Mouse (Mus musculus): Measurements from ENCODE around the gene Cdkn2b.

Gene Cdkn2b

DNA sequence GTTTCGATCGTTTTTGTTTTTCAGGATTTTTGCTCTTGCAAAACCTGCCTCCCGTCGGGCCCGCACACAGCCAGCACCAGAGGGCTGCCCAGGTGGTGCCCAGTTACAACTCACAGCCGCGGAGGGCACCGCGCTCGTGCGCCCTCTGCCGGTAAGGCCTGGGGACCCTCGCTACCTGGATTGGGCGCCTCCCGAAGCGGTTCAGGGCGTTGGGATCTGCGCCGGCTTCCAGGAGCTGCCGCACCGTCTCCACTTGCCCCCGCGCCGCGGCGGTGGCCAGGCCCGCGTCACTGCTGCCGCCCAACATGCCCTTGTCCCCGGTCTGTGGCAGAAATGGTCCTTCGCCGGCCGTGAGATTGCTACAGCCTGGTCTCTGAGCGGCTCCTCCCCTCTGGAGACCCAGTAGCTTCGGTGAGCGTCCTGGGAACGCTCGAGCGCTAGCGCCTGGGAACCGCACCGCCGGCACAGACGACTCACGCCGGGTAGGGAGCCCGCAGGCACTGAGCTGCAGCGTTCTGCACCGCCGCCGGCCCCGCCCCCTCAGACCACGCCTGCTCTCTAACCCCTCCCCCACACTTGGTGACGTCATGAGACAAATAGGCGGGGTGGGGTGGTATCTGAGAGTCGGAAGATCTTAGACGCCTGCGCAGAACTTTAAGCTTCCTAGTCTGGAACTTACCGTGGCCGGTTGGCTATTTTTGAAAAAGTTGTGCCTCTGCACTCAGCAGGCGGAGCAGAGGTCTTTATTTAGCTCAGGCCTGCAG, at the start of gene Cdkn2b:
Gene Cdkn2b (minus strand): TSS at position 549 of the 764 bp plus-strand sequence.
- peak; percentile 74 for DNase-seq (ENCODE audit: low read depth, low spot score)

DNA sequence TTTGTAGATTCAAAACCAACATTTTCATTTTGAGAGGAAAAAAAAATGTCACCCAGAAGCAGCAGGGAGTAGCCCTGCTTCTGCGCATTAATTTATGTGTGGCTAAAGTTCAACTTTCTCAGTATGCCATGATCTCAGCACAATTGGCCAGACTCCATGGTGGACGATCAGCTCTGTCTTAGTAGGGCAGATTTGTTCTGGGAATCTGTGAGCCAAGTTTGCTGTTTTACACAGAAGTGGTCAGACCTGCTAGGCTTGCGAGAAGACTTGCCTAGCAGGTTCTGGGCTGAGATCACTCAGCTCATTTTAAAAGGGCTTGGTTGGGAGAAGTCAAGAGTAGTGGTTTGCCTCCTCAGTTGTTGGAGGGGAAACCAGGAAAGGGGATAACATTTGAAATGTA, 49.5 kb upstream of the Cdkn2b start:
- DNase-seq (ENCODE audit: low read depth, low spot score) = no peak

DNA sequence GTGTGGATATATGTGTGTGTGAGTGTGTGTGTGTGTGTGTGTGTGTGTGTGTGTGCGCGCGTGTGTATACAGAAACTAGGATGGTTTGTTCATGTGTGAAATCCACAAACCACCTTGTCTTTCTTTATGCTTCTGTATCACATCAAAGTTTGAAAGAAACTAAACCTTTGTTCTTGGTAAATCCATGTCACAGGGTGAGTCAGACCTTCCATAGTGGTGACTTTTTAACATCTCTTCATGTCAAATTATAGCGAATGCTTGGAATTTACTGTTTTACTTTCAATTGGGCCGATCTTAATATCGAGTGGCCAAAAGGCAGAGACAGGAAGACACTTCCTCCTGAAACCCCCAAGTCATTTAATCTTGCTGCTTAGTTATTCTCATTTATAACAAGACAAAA, 48.7 kb upstream of the Cdkn2b start:
- no peak for DNase-seq (ENCODE audit: low read depth, low spot score)

DNA sequence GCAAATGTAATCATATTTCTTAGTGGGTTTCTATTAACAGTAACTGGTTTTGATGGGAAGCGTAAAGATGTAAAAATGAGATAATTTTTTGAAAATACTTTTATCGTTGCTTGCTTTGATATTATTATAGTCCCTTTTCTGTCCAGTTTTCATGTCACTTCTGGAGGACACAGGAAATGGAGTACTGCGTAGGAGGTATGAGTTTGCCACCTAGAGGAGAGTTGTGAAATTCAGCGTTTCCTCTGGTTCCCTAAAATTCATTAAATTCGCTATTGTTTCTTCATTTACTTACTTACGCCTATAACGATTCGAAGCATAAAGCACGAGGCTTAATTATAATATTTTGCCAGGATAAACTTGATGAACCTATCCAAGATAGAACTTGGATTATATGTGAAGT, 43.1 kb upstream of the Cdkn2b start:
- no peak for DNase-seq (ENCODE audit: low read depth, low spot score)

DNA sequence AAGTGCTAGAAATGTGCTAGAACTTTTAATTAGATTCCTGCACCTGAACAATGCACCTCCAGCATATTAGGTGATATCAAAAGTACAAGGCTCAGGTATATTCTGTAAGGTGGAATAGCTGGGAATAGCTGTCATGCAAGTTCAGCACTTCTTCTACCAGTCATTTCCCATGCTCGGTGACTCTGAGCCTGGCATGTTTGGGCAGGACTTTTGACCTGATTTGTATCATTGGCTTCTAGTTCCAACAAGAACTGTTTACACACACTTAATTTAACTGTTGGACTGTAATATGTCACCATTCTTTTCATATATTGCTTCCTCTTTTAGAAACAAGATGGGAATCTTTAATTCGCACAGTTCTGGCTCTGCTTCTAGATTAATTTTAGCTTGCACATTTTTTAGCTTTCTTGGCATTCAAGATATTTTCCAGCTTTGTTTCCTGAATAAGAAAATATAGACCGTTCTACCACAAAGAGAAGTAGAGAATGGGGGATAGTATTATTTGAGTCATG, 42.3 kb upstream of the Cdkn2b start:
- DNase-seq (ENCODE audit: low read depth, low spot score) = no peak

DNA sequence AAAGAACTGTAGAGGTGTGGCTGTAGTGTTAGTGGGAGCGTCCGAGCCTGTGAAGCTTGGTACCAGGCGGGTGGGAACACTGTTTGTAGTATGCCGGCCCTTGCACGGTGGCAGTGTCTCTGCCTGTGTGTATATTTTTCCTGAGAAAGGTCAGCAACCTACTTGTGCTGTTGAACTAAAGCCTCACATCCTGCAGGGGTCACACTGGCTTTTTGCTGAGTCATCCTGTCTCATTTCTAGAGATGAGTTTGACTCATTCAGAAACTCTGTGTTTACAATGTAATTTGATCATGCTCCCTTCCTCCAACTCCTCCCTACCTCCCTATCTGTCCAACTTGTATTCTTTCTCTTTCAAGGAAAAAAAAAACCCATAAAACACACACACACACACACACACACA, 40.6 kb upstream of the Cdkn2b start:
- DNase-seq (ENCODE audit: low read depth, low spot score) = no peak

DNA sequence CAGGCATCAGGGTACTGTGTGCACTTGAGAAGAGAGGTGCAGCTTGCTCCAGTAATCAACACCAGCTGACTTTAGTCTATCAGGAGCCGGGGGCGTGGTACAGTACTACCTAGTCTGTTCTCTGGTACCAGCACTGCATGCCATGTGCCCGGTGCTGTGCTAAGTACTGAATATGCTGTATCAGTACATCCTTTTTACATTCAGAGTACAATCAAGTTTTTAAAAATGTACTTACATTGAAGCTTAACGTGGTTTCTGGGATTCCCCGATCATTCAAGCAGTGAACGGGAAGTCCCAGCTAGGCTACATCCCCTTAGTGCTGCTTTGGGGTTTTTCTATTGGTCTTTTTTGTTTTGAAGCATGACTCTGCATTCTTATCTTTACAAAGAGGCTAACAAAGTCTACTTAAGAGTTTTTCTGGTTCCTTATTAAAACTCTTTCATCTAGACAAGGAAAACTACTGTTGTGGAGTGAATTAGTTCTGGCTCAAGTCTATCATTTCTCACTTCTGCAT, 40.2 kb upstream of the Cdkn2b start:
- DNase-seq (ENCODE audit: low read depth, low spot score) = no peak

DNA sequence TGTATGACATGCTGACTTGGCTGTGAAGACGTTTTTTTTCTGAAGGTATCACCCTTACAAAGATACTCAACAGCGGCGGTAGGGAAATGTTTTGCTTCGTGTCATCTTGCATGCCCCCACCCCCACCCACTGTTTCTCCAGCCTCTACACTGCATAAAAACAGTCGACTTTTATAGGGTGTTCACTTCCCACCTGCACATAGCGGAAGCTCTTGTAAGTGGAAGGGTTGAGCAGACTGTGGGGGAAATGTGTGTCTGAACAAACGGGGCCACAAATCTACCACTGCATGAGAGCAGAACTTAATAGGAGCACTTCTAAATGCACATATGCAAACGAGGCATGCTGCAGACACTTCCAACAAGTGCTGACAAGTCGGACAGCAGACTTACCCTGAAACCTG, 39.6 kb upstream of the Cdkn2b start:
- no peak for DNase-seq (ENCODE audit: low read depth, low spot score)

DNA sequence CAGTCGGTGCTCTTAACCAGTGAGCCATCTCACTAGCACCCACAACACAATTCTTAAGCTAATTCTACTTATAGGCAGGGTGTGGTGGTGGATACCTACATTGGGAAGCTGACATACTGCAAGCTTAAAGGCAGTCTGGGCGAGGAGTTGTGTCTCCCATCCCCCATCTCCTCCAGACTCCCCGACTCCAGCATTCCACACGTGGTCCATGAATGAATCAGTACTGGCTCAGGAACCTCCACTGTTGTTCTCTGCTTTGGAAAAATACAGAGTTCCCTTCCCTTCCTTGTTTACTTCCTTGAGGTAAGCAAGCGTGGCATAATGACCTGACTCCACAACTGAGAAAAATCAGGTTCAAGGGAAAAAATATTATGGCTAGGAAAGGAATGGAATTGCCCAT, 38.0 kb upstream of the Cdkn2b start:
- no peak for DNase-seq (ENCODE audit: low read depth, low spot score)

DNA sequence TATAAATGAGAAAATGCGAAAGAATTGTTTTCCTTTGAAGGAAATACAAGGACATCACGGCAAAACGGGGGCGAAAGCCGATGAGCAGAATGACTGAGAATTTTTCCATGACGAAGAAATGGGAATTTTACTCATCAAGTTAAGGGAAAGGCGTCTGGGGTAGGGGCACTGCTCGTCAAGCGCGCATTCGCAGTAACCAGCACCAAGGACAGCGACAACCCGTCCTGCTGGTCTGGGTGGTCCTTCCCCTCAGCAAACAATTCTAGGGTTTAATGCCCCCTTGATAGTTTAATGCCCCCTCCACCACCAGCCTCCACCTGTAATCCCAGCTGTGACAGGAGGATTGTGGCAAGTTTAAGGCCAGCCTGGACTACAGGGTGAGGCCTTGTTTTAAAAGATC, 2.6 kb upstream of the Cdkn2b start:
- peak; percentile 80 for DNase-seq (ENCODE audit: low read depth, low spot score)

DNA sequence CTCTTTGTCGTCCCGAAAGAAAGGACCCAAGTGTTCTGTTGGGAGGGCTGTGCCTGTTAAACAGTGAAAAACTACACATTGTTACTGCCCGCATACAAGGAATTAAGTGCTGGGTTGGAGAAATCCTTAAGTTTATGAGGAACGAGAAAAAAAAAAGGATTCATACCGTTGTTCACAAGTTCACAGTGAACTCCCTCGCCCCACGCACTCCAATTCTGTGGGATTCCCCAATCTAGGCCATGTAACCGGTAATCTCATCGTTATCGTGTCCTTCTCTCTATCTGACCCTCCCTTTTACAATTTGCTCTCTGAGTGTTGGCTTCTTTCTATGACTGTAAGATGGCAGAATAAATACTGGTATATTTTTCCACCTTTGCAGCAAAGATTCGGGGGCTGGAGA, 843 bp downstream of the Cdkn2b start:
- no peak for DNase-seq (ENCODE audit: low read depth, low spot score)

DNA sequence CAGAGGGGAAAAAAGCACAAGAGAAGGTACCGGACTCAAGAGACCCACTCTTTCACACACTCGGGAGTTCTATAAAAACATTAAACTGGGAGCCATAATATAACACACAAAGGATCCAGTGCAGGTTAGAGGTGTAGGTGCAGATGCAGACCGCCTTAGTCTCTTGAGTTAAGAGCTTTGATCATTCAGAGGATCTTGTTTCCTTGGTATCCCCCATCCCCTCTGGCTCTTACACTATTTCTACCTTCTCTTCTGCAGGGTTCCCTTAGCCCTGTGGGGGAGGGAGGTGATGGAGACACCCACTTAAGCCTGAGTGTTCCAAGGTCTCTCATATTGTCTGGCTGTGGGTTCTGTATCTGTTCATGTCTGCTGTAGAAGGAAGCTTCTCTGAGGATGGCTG, 2.8 kb downstream of the Cdkn2b start:
- no peak for DNase-seq (ENCODE audit: low read depth, low spot score)

DNA sequence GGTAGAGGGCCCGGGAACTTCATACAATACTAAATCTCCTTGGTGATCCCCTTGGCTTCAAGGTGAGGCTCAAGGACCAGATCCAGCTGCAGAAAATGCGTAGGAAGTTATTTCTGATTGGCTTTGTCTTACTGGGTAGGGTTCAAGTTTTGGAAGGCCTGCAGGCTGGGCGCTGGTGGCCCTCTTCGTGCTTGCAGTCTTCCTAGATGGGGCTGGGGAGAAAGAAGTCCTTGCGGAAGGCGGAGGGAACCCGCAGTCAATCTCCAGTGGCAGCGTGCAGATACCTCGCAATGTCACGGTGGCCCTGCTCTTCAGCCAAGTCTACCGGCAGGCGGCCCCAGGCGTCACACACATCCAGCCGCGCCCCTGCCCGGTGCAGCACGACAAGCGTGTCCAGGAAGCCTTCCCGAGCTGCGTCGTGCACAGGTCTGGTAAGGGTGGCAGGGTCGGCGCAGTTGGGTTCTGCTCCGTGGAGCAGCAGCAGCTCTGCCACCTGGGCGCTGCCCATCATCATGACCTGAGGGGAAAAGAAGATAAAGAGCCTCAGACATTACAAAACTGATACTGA, 4.0 kb downstream of the Cdkn2b start:
- DNase-seq (ENCODE audit: low read depth, low spot score) = no peak

DNA sequence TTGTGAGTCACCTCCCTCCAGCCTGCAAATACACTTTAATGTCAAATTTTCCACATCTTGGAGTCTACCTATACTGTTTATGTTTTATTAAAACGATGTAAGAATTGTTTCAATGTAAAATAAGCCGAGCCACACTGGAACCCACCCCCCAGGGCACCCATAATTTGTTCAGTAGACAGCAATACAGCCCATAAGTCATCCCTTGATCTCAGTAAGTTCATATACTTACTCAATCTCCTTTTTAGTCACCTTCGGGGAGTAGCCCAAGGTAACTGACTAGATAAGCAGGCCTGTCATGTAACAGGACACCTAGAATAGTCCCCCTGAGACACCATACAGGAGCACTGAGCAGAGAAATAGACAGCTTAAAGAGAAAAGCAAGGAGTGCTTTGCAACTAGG, 5.1 kb downstream of the Cdkn2b start:
- no peak for DNase-seq (ENCODE audit: low read depth, low spot score)

DNA sequence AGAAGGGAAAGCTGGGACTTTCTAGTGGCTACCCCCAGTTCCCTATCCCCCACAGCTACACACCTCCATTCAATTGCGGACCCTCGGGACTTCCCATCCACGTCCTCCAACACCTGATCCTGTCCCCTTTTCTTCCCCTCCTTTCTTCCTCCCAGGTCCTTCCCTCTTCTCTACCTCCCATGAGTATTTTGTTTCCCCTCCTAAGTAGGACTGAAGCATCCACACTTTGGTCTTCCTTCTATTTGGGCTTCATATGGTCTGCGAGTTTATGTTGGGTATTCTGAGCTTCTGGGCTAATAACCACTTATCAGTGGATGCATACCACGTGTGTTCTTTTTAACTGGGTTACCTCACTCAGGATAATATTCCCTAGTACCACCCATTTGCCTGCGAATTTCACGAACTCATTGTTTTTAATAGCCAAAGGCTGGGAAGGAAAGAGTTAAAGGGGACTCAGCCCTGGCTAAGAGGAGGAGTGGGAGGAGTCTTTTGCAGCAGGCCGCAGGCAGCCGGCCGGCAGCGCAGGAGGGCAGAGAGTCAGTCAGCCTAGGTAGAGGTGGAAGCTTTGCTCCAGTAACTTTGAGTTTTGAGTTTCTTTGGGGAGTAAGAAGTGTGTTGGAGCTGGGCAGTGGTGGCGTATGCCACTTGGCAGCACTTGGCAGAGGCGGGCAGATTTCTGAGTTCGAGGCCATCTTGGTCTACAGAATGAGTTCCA, 7.4 kb downstream of the Cdkn2b start:
- no peak for DNase-seq (ENCODE audit: low read depth, low spot score)

DNA sequence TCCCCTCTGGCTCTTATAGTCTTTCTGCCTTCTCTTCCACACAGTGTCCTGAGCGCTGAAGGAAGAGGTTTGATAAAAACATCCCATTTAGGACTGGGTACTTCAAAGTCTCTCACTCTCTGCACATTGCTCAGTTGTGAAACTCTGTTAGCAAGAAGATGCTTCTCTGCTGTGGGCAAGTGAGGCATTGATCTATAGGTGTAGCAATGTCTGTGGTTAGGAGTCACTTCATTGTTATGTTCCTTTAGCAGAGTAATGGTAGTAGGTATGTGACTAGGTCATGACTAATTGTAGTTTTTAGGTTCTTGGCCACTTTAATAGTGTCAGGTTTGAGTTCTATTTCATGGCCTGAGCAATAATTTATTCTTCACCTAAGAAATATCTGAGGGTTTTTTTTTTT, 8.7 kb downstream of the Cdkn2b start:
- no peak for DNase-seq (ENCODE audit: low read depth, low spot score)

DNA sequence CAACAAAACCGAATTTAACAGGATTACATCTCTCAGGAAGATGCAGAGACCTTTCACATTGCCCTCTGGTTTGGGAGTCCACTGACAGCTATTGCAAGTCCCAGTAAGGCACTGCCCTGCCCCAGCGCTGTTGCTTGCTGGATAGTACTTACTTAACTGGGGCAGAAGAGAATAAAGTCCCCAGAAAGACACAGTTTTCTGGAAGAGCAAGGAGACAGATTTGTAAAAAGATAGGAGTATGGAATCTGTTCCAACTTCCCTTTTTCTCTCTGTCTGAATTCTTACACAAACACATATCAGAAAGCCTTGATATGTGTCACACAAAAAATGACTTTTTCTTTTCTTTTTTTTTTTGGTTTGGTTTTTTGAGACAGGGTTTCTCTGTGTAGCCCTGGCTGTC, 11.1 kb downstream of the Cdkn2b start:
- no peak for DNase-seq (ENCODE audit: low read depth, low spot score)

DNA sequence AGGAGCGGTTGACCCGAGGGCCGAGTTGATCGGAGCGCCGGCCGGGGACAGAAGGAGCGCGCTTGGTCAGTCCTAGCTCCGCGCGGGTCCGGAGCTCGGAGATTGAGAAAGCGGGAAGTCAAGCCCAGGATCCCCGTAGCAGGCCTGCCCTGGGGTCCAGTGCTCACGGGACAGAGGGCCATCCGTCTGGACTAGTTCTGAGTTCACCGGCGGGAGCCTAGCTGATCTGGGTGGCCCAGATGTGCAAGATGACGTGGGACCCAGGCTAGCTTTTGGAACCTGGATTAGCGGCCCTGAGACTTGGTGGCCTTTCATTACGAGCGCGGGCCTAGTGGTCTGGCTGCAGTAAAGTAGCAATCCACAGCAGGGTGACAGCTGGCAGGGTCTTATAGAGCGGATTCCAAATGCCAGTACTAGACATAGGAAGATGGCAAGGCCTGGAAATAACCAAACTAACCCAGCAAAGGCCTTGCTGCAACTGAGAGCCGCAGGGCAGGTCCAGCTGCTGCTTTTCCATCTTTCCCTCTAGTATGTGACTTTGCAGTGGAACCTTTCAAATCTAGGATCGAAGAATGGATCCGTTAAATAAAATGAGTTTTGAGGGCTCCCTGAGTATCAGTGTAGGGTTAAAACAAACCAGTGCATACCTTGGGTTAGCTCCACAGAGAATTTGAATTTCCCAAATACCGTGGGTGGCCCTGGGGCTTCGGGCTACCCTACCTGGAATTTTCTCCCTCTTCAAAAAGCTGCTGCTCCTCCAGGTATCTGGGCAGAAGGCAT, 15.2 kb downstream of the Cdkn2b start:
- no peak for DNase-seq (ENCODE audit: low read depth, low spot score)

DNA sequence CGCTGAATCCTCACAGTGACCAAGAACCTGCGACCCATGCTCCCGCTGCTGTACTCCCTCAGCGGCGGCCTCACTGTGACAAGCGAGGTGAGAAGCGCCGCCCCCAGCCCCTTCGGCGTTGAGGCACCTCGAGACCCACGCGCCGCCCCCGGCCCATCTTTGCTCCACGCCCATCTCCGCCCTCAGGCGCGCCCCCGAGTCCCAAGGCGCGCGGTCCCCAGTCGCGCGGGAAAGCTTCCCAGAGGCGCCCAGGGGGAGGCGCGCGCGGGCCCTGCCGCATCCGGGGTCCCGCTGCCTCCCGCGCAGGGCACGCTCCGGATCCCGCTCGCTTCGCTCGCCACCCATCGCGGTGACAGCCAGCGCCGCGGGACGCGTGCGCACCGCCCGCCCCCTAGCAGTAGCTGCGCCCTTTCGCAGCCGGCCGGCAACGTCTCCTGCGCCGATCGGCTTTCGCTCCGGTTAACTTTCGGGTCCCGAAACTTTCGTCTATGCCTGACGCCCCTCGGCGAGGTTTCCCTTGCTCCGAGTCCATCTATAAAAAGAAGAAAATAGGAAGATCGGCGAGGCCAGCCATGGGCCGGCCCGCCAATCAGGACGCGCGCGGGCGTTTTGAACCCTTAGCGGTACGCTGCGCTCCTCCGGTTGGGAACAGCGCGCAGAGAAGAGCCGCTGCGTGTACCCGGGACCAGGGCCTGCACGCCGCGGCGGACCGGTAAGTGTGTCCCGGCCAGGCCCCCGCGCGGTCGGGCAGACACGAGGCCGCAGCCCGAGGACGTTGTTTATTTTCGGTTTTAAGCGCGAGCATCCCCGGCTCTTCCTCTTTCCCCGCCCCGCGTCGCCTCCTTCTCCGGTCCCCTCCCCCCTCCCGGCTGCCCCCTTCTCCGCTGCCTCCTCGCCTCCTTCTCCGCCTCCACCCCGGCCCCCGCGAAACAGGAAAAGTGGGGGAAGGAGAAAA, 16.1 kb downstream of the Cdkn2b start, which contains the start of gene Cdkn2a:
Gene Cdkn2a (minus strand): TSS at position 168 of the 955 bp plus-strand sequence.
- no peak for DNase-seq (ENCODE audit: low read depth, low spot score)

DNA sequence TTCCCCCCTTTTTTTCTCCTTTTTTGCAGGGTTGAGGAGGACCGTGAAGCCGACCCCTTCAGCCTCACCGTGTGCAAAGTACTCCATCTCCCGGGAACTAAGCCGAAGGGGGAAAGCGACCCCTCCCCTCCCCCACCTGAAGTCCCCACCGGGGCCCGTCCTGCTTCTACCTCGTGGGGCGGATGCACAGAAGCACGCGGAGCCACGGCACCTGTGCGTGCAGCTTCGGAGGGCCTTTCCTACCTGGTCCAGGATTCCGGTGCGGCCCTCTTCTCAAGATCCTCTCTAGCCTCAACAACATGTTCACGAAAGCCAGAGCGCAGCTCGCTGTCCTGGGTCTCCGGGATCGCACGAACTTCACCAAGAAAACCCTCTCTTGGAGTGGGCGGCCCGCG, 16.8 kb downstream of the Cdkn2b start:
- DNase-seq (ENCODE audit: low read depth, low spot score) = no peak

DNA sequence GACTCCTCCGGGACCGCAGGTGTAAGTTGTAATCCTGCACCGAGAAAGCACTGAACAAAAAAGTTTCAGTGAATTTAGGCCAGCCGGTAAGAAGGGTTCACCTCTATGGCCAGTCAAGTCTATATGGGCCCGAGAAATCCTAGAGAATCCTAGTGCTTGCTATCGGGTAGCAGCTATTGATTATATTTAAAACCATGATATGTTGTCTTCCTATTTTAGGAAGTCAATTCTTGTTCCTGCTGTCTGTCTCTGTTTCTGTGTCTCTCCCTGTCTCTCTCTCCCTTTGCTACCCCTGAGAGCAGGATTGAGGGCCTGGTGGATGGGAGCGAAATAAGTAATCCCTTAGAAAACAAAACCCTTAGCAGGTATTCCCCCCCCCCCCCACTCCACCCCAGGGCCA, 17.3 kb downstream of the Cdkn2b start:
- DNase-seq (ENCODE audit: low read depth, low spot score) = no peak

Data from forelimb bud, embryonic 11.5 days (tissue).